Mouse (Mus musculus) hindbrain, embryonic 13.5 days (tissue): ENCODE measurements at regions not wholly inside any gene's neighbourhood (a gene's known extent, or its start where the extent isn't known, plus 50 kb on each side); places are given as distances from the start of the nearest gene placed in this dataset.

Source experiments
- ATAC-seq: fragments of 200-750 bp; cut with Nextera tagmentation; 2 replicates; pipeline ENCODE4 v1.8.0; 2017; ENCODE audit warnings: moderate TSS enrichment; ENCODE audit not compliant: low FRiP score
- H3K27ac ChIP-seq: fragments of 300-500 bp; sonication (generic); 2 replicates; pipeline ENCODE4 v1.5.1; 2015; ENCODE audit warnings: inconsistent platforms, mild to moderate bottlenecking, moderate library complexity
- H3K27me3 ChIP-seq: fragments of 300-500 bp; sonication (generic); 2 replicates; pipeline ENCODE4 v1.6.1; 2015; ENCODE audit warnings: mild to moderate bottlenecking, inconsistent platforms
- H3K36me3 ChIP-seq: fragments of 300-500 bp; sonication (generic); 2 replicates; pipeline ENCODE4 v1.6.1; 2015; ENCODE audit warnings: mild to moderate bottlenecking, inconsistent platforms
- H3K4me1 ChIP-seq: fragments of 300-500 bp; sonication (generic); replicated peaks from 2 replicates; pipeline ENCODE4 v1.6.1; 2015; ENCODE audit warnings: inconsistent platforms
- H3K4me2 ChIP-seq: fragments of 300-500 bp; sonication (generic); 2 replicates; pipeline ENCODE4 v1.6.1; 2015; ENCODE audit warnings: inconsistent platforms, mild to moderate bottlenecking, moderate library complexity
- H3K4me3 ChIP-seq: fragments of 300-500 bp; sonication (generic); 2 replicates; pipeline ENCODE4 v1.5.1; 2015; ENCODE audit warnings: mild to moderate bottlenecking, inconsistent platforms
- H3K9ac ChIP-seq: fragments of 300-500 bp; sonication (generic); 2 replicates; pipeline ENCODE4 v1.6.1; 2015; ENCODE audit warnings: mild to moderate bottlenecking, inconsistent platforms
- H3K9me3 ChIP-seq: fragments of 300-500 bp; sonication (generic); 2 replicates; pipeline ENCODE4 v1.6.1; 2016; ENCODE audit warnings: inconsistent platforms
- WGBS: fragments of 180-500 bp; shearing (Covaris S2); methylation state at CpG from one replicate; pipeline ENCODE4 v1.1.7; 2015; 5-methylcytosine and 5-hydroxymethylcytosine counted together

DNA sequence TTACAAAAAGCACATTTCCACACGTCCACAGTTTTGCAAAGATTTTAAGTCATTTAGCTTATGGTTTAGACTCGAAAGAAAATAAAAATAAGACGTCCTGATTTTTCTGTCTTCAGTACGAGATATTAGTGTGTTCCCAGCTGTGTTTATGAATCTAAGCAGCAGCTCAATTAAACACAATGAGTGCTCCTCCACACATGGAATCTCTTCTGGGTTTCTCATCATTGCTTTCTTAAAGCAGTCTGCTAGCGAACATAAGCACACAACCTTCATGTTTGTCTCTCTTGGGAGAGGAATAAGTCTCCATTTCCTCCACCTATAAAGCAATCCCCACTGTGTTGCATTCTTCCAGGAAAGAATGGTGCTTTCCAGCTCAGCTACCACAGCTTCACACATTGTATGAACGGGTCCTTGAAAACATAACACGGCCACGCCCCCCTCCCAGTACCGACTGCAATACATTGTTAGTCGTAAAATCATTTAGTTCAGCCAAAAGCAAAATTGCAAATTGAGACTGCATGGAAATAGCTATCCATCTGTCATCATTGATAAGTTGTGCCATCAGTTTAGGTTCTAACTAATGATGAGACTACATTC is 75.4 kb upstream of the Rap2b start:
- no peaks in the 10 kb centered on the region for H3K4me1 ChIP-seq
- no peaks in the 10 kb centered on the region for H3K27me3 ChIP-seq
- WGBS, result 61% methylated on average over 10 of the region's 10 CpGs
- no peak overlapping the region for H3K9ac ChIP-seq
- ATAC-seq, result no peak
- H3K4me2 ChIP-seq, result no peak overlapping the region
- no peak overlapping the region for H3K27ac ChIP-seq
- H3K9me3 ChIP-seq, result no peaks in the 10 kb centered on the region
- H3K4me3 ChIP-seq, result no peak overlapping the region
- H3K36me3 ChIP-seq, result no peaks in the 10 kb centered on the region

GRCm38 (mm10) chr3:61288195-61288594 is 73.2 kb upstream of the Rap2b start:
- Histone ChIP-seq H3K4me1 (no peaks in the 10 kb centered on the region), H3K27ac (no peak overlapping the region), H3K27me3 (no peaks in the 10 kb centered on the region), H3K4me2 (no peak overlapping the region), H3K9me3 (no peaks in the 10 kb centered on the region), H3K36me3 (no peaks in the 10 kb centered on the region), H3K4me3 (no peak overlapping the region), H3K9ac (no peak overlapping the region)
- no peak for ATAC-seq
- WGBS, result 87% methylated on average over 1 of the region's 1 CpGs

GRCm38 (mm10) chr3:61294855-61295254 is 66.6 kb upstream of the Rap2b start:
- Histone ChIP-seq H3K4me2 (no peak overlapping the region), H3K27ac (no peak overlapping the region), H3K9ac (no peak overlapping the region), H3K9me3 (no peaks in the 10 kb centered on the region), H3K4me3 (no peak overlapping the region), H3K4me1 (no peaks in the 10 kb centered on the region), H3K36me3 (no peaks in the 10 kb centered on the region), H3K27me3 (no peaks in the 10 kb centered on the region)
- 84% methylated on average over 6 of the region's 6 CpGs for WGBS
- no peak for ATAC-seq

DNA sequence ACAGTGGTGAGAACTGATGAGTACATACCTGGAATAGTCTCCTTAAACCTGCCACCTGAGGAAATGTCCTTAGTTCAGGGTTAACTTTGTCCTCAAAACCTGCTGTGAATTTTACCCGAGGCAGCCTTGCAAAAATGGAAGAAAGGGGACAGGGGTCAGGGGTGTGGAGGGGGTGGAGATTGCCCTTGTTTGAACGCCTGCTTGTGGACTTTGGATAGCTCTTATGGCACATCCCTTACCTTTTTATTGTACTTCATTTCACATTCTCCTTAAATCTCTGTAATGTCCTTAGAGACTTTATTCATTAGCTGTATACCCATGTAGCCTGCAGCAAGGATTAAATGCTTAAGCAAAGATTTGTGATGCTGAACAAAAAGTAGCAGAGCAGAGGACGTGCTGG is 64.1 kb upstream of the Rap2b start:
- no peak overlapping the region for H3K27ac ChIP-seq
- H3K9me3 ChIP-seq, result no peaks in the 10 kb centered on the region
- H3K9ac ChIP-seq, result no peak overlapping the region
- H3K36me3 ChIP-seq, result no peaks in the 10 kb centered on the region
- WGBS, result 77% methylated on average over 3 of the region's 3 CpGs
- H3K27me3 ChIP-seq, result no peaks in the 10 kb centered on the region
- H3K4me3 ChIP-seq, result no peak overlapping the region
- H3K4me2 ChIP-seq, result no peak overlapping the region
- no peak for ATAC-seq
- no peaks in the 10 kb centered on the region for H3K4me1 ChIP-seq

DNA sequence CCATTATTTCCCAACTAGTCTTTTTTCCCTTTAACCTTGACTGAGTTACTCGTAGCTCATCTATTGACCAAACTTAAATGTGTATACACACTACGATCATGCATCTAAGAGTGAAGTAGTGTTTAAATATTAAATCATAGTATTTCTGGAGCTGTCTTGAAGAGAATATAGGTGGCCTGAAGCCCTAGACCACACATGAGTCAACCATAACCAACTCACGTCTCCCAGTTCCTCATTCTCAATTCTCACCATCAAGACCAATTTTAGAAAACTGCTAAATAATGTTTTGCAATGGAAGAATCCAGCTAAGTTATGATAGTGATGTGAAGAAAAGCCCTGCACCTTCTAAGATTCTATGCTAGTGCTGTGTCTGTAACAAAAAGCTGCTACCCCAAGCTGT is 59.2 kb upstream of the Rap2b start:
- H3K9ac ChIP-seq, result no peak overlapping the region
- H3K36me3 ChIP-seq, result no peaks in the 10 kb centered on the region
- H3K4me2 ChIP-seq, result no peak overlapping the region
- no peaks in the 10 kb centered on the region for H3K9me3 ChIP-seq
- WGBS, result 95% methylated on average over 3 of the region's 3 CpGs
- H3K4me3 ChIP-seq, result no peak overlapping the region
- no peaks in the 10 kb centered on the region for H3K27me3 ChIP-seq
- no peak overlapping the region for H3K27ac ChIP-seq
- no peak for ATAC-seq
- H3K4me1 ChIP-seq, result no peaks in the 10 kb centered on the region

DNA sequence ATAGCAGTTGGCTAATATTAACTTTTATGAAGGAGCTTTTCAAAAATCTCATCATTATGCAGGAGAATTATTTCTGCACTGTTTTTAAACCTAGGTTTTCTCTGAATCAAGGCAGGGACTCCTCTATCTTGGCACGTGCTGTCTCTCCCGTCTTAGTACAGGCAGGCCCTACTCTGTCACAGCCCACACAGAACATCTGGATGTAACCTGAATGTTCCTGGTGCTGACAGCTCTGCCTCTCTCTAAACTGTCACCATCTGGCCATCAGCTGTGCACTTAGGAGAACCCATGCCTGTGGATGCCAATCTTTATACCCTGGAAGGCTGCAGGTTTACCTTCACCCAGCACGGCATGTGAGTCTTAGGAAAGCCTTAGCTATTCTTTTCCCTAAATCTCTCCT is 58.0 kb upstream of the Rap2b start:
- H3K4me1 ChIP-seq, result no peaks in the 10 kb centered on the region
- no peaks in the 10 kb centered on the region for H3K9me3 ChIP-seq
- H3K4me2 ChIP-seq, result no peak overlapping the region
- WGBS, result 80% methylated on average over 3 of the region's 3 CpGs
- no peak for ATAC-seq
- H3K27ac ChIP-seq, result no peak overlapping the region
- H3K4me3 ChIP-seq, result no peak overlapping the region
- no peaks in the 10 kb centered on the region for H3K36me3 ChIP-seq
- H3K9ac ChIP-seq, result no peak overlapping the region
- no peaks in the 10 kb centered on the region for H3K27me3 ChIP-seq

DNA sequence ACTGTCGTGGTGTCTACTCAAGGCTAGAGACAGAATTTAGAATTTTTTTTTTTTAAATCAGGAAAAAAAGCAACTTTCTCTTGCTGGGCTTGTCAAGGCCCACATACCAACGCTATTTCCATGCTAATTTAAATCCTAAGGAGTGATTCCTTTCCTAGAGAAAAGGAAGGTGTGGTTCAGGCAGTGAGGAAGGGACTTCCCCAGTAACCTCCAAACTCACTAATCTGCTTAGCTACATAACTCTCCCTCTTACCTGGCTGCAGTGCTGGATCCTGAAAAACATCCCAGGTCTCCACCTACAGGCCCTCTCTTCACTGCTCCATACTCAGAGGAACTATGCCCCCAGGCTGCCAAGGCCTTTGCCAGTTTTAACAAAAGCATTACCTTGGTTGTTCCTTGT is 55.1 kb upstream of the Rap2b start:
- no peak for ATAC-seq
- 63% methylated on average over 2 of the region's 2 CpGs for WGBS
- H3K9ac ChIP-seq, result no peak overlapping the region

GRCm38 (mm10) chr3:61308764-61309163 is 52.7 kb upstream of the Rap2b start:
- Histone ChIP-seq H3K4me1 (no peaks in the 10 kb centered on the region), H3K36me3 (no peaks in the 10 kb centered on the region), H3K9me3 (no peaks in the 10 kb centered on the region), H3K4me2 (no peak overlapping the region), H3K27ac (no peak overlapping the region), H3K4me3 (no peak overlapping the region), H3K9ac (no peak overlapping the region), H3K27me3 (no peaks in the 10 kb centered on the region)
- no peak for ATAC-seq
- 92% methylated on average over 2 of the region's 2 CpGs for WGBS

More for the DNA sequence above, 55.1 kb upstream of the Rap2b start:
- H3K27me3 ChIP-seq, result no peaks in the 10 kb centered on the region
- no peak overlapping the region for H3K27ac ChIP-seq
- H3K4me3 ChIP-seq, result no peak overlapping the region
- no peaks in the 10 kb centered on the region for H3K4me1 ChIP-seq
- no peaks in the 10 kb centered on the region for H3K36me3 ChIP-seq
- no peak overlapping the region for H3K4me2 ChIP-seq
- no peaks in the 10 kb centered on the region for H3K9me3 ChIP-seq

- WGBS, result 87% methylated on average over 1 of the region's 1 CpGs
- Histone ChIP-seq H3K4me3 (no peak overlapping the region), H3K4me1 (no peaks in the 10 kb centered on the region), H3K9me3 (no peaks in the 10 kb centered on the region), H3K36me3 (no peaks in the 10 kb centered on the region), H3K27ac (no peak overlapping the region), H3K27me3 (no peaks in the 10 kb centered on the region), H3K4me2 (no peak overlapping the region), H3K9ac (no peak overlapping the region)
- ATAC-seq, result no peak
These were observed 52.2 kb upstream of the Rap2b start for GRCm38 (mm10) chr3:61309197-61309596.
